Mouse (Mus musculus): Measurements from ENCODE around the gene Ankrd13c. TPM values are rescaled to one million over a fixed set of nuclear protein-coding genes. Genes with fewer than 3 reads are reported as not detected.
"Not testable (repeated sequence)": the region's sequence is repeated elsewhere in the genome, so short reads cannot be mapped to it uniquely, and the experiment has no call there.

The Ankrd13c gene
- polyA plus RNA-seq, 1 experiment from 2014 or later, result 32.7 TPM

DNA sequence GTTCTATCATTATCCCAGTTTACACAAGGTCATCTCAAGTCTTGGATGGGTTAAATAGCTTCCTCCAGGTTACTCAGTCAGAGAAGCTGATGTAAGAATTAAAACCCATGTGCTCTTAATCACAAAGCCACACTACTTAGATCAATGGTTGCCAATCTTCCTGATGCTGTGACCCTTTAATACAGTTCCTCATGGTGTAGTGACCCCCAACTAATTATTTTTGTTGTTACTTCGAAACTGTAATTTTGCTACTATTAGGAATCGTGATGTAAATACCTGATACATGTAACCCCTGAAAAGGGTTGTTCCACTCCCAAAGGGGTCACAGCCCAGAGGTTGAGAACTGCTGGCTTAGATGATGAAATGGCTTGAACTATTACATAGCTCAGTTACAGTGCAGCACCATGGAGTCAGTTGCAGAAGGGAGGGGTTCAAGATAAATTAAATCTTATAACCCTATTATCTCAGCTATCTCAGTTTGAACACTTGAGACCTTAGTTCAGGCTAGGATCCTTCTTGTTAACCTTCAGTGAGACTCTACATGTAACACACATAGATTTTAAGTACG, 23.7 kb upstream of the Ankrd13c start:
- ATAC-seq (ENCODE audit: low FRiP score) (no peak), DNase-seq (ENCODE audit: low spot score) (no peak)
- H3K27me3 ChIP-seq (ENCODE audit: control insufficient read depth, insufficient read depth, low read length), result no peaks in the 10 kb centered on the region
- 0 out of 2 replicates have a peak, but pooled peaks cover 2% of the 10 kb centered on the region for H3K4me1 ChIP-seq (replicated peaks; ENCODE audit: control insufficient read depth, insufficient read depth, low read length)
- no peak overlapping the region for H3K9ac ChIP-seq
- no peak overlapping the region for H3K27ac ChIP-seq
- no peaks in the 10 kb centered on the region for H3K9me3 ChIP-seq (ENCODE audit: control insufficient read depth, low read length)
- 92% methylated on average over 3 of the region's 3 CpGs for WGBS
- no peak overlapping the region for H3K4me2 ChIP-seq (replicated peaks)
- no peak overlapping the region for H3K4me3 ChIP-seq (replicated peaks; ENCODE audit: low read length)
- no peaks in the 10 kb centered on the region for H3K36me3 ChIP-seq (replicated peaks; ENCODE audit: control insufficient read depth, insufficient read depth)

DNA sequence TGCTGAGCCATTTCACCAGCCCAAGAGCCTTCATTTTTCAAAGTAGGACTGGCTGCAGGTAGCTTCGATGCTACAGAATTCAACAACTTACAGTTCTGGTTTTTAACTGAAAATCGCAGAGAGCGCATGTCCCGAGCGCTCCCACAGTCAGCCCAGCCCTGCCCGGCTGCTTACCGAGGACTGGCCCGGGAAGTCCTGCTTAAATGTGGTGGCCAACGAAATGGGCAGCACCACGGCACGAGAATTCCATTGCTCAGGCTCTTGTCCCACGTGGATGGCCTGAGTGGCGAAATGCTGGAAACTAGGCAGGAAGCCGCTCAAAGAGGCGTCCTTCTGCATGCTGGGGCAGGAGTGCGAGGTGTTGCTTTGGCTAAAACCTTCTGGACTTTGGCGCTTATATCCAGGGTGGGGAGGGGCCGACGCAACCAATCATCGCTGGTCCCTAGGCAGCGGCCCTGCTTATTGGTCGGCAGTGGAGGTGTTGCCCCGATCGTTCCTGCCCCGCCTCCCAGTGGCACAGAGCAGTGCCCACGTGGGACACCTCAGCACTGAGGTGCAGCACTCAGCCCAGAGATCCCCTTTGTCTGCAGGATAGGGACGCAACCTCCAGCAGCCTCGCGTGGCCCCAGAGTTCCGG, 22.2 kb upstream of the Ankrd13c start, which contains the start of gene Cth:
TSS of gene Cth (minus strand) at position 386 of the 637 bp plus-strand sequence.
- peak within 1 kb of the TSS; percentile 51 for H3K4me3 ChIP-seq (replicated peaks; ENCODE audit: low read length)
- peak; percentile 75 for DNase-seq (ENCODE audit: low spot score)

GRCm38 (mm10) chr3:157925706-157926510, 21.1 kb upstream of the Ankrd13c start:
- 92% methylated on average over 14 of the region's 14 CpGs for WGBS
- Histone ChIP-seq H3K4me1 (replicated peaks; ENCODE audit: control insufficient read depth, insufficient read depth, low read length) (0 out of 2 replicates have a peak, but pooled peaks cover 2% of the 10 kb centered on the region), H3K9me3 (ENCODE audit: control insufficient read depth, low read length) (no peaks in the 10 kb centered on the region), H3K27ac (no peak overlapping the region), H3K4me2 (replicated peaks) (no peak overlapping the region), H3K36me3 (replicated peaks; ENCODE audit: control insufficient read depth, insufficient read depth) (no peaks in the 10 kb centered on the region), H3K4me3 (replicated peaks; ENCODE audit: low read length) (no peak overlapping the region), H3K27me3 (ENCODE audit: control insufficient read depth, insufficient read depth, low read length) (no peaks in the 10 kb centered on the region), H3K9ac (no peak overlapping the region)
- DNase-seq (ENCODE audit: low spot score) (no peak), ATAC-seq (ENCODE audit: low FRiP score) (no peak)

More for the DNA sequence above, 22.2 kb upstream of the Ankrd13c start, which contains the start of gene Cth:
- peak; percentile 99 for ATAC-seq (ENCODE audit: low FRiP score)
- H3K4me2 ChIP-seq (replicated peaks), result peak within 1 kb of the TSS; percentile 83
- H3K4me1 ChIP-seq (replicated peaks; ENCODE audit: control insufficient read depth, insufficient read depth, low read length), result 0 out of 2 replicates have a peak, but pooled peaks cover 2% of the 10 kb centered on the region
- no peaks in the 10 kb centered on the region for H3K36me3 ChIP-seq (replicated peaks; ENCODE audit: control insufficient read depth, insufficient read depth)
- no peaks in the 10 kb centered on the region for H3K27me3 ChIP-seq (ENCODE audit: control insufficient read depth, insufficient read depth, low read length)
- 2% methylated on average over 30 of the region's 30 CpGs for WGBS
- H3K27ac ChIP-seq, result no peak within 1 kb of the TSS
- H3K9ac ChIP-seq, result peak within 1 kb of the TSS; percentile 43
- no peaks in the 10 kb centered on the region for H3K9me3 ChIP-seq (ENCODE audit: control insufficient read depth, low read length)

DNA sequence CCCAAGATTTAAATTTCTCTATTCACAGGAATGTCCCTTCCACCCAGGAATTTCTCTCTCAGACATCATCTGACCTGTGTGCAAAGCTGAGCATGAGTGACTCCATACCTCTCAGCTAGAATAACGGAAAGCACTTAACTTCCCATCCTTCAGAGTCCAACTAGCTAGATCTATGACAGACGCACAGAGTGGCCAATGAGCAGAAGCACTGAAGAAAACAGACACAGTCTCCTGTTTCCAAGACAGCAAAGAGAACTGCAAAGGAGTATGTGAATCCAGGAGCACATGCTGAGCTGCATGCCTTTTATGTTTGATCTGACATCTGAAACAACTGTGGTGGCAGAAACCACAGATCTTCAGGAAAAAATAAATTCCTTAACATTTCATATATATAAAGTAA, 20.3 kb upstream of the Ankrd13c start:
- ATAC-seq (ENCODE audit: low FRiP score) (no peak), DNase-seq (ENCODE audit: low spot score) (no peak)
- no peaks in the 10 kb centered on the region for H3K27me3 ChIP-seq (ENCODE audit: control insufficient read depth, insufficient read depth, low read length)
- no peak overlapping the region for H3K4me3 ChIP-seq (replicated peaks; ENCODE audit: low read length)
- WGBS, result 45% methylated on average over 2 of the region's 2 CpGs
- H3K36me3 ChIP-seq (replicated peaks; ENCODE audit: control insufficient read depth, insufficient read depth), result no peaks in the 10 kb centered on the region
- no peak overlapping the region for H3K4me2 ChIP-seq (replicated peaks)
- H3K9ac ChIP-seq, result no peak overlapping the region
- no peaks in the 10 kb centered on the region for H3K9me3 ChIP-seq (ENCODE audit: control insufficient read depth, low read length)
- H3K4me1 ChIP-seq (replicated peaks; ENCODE audit: control insufficient read depth, insufficient read depth, low read length), result 0 out of 2 replicates have a peak, but pooled peaks cover 2% of the 10 kb centered on the region
- H3K27ac ChIP-seq, result no peak overlapping the region

DNA sequence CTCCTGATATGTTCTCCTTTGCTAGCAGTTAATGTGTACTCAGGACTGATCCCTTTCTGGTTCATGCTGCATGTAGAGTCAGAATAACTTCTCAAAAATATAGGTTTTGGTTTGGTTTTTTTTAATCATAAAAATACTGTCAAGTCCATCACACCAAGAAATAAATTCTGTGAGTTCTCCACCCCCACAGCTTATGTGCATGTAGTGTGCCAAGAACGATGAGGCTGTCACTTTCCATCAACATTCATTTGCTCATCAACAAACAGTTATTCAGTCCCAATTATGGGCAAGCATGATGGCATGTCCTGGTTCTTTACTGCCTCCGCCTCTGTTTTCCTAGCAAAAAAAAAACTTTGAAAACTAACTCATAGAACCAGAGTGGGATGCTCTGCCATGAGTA, 18.3 kb upstream of the Ankrd13c start:
- no peak overlapping the region for H3K4me3 ChIP-seq (replicated peaks; ENCODE audit: low read length)
- H3K27me3 ChIP-seq (ENCODE audit: control insufficient read depth, insufficient read depth, low read length), result no peaks in the 10 kb centered on the region
- no peak overlapping the region for H3K27ac ChIP-seq
- no peaks in the 10 kb centered on the region for H3K36me3 ChIP-seq (replicated peaks; ENCODE audit: control insufficient read depth, insufficient read depth)
- DNase-seq (ENCODE audit: low spot score) (no peak), ATAC-seq (ENCODE audit: low FRiP score) (no peak)
- no peak overlapping the region for H3K9ac ChIP-seq
- no peak overlapping the region for H3K4me2 ChIP-seq (replicated peaks)
- H3K9me3 ChIP-seq (ENCODE audit: control insufficient read depth, low read length), result no peaks in the 10 kb centered on the region
- H3K4me1 ChIP-seq (replicated peaks; ENCODE audit: control insufficient read depth, insufficient read depth, low read length), result 0 out of 2 replicates have a peak, but pooled peaks cover 2% of the 10 kb centered on the region
- WGBS, result 81% methylated on average over 2 of the region's 2 CpGs

- H3K4me2 ChIP-seq (replicated peaks), result no peak overlapping the region
- WGBS, result 97% methylated on average over 1 of the region's 1 CpGs
- H3K27ac ChIP-seq, result no peak overlapping the region
- H3K27me3 ChIP-seq (ENCODE audit: control insufficient read depth, insufficient read depth, low read length), result no peaks in the 10 kb centered on the region
- ATAC-seq (ENCODE audit: low FRiP score), result no peak
- no peak for DNase-seq (ENCODE audit: low spot score)
- H3K4me1 ChIP-seq (replicated peaks; ENCODE audit: control insufficient read depth, insufficient read depth, low read length), result 0 out of 2 replicates have a peak, but pooled peaks cover 2% of the 10 kb centered on the region
- H3K9me3 ChIP-seq (ENCODE audit: control insufficient read depth, low read length), result no peaks in the 10 kb centered on the region
- H3K36me3 ChIP-seq (replicated peaks; ENCODE audit: control insufficient read depth, insufficient read depth), result no peaks in the 10 kb centered on the region
- no peak overlapping the region for H3K9ac ChIP-seq
- no peak overlapping the region for H3K4me3 ChIP-seq (replicated peaks; ENCODE audit: low read length)
Measured at GRCm38 (mm10) chr3:157929417-157929816, 17.6 kb upstream of the Ankrd13c start.

- DNase-seq (ENCODE audit: low spot score) (no peak), ATAC-seq (ENCODE audit: low FRiP score) (no peak)
- Histone ChIP-seq H3K9ac (no peak overlapping the region), H3K4me2 (replicated peaks) (no peak overlapping the region), H3K36me3 (replicated peaks; ENCODE audit: control insufficient read depth, insufficient read depth) (no peaks in the 10 kb centered on the region), H3K27me3 (ENCODE audit: control insufficient read depth, insufficient read depth, low read length) (no peaks in the 10 kb centered on the region), H3K9me3 (ENCODE audit: control insufficient read depth, low read length) (no peaks in the 10 kb centered on the region), H3K27ac (no peak overlapping the region), H3K4me1 (replicated peaks; ENCODE audit: control insufficient read depth, insufficient read depth, low read length) (no peaks in the 10 kb centered on the region), H3K4me3 (replicated peaks; ENCODE audit: low read length) (no peak overlapping the region)
- whole genome bisulfite sequencing, result 61% methylated on average over 3 of the region's 3 CpGs
Measured at GRCm38 (mm10) chr3:157931592-157931991, 15.4 kb upstream of the Ankrd13c start.

DNA sequence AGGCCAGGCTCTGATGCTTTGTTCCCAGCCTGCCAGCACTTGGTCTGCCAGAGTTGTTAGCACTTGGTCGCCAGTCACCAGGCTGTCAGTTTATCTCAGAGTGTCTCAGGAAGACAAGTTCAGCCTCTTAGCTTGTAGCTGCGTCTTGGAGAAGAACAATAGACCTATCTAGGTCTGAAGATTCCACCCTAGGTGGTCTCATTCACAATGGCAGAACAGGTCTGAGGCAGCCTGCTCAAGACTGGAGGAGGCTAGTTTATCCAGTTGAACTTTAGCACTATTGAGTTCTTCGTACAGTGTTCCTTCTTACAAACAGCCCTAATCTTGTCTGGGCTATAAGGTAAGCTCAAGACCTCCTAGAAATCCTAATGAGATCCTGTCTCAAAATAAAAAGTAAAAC, 15.0 kb upstream of the Ankrd13c start:
- no peak overlapping the region for H3K4me3 ChIP-seq (replicated peaks; ENCODE audit: low read length)
- H3K9ac ChIP-seq, result no peak overlapping the region
- ATAC-seq (ENCODE audit: low FRiP score) (no peak), DNase-seq (ENCODE audit: low spot score) (no peak)
- H3K4me2 ChIP-seq (replicated peaks), result no peak overlapping the region
- no peak overlapping the region for H3K27ac ChIP-seq
- no peaks in the 10 kb centered on the region for H3K36me3 ChIP-seq (replicated peaks; ENCODE audit: control insufficient read depth, insufficient read depth)
- no peaks in the 10 kb centered on the region for H3K4me1 ChIP-seq (replicated peaks; ENCODE audit: control insufficient read depth, insufficient read depth, low read length)
- 57% methylated on average over 3 of the region's 3 CpGs for WGBS
- no peaks in the 10 kb centered on the region for H3K9me3 ChIP-seq (ENCODE audit: control insufficient read depth, low read length)
- no peaks in the 10 kb centered on the region for H3K27me3 ChIP-seq (ENCODE audit: control insufficient read depth, insufficient read depth, low read length)

DNA sequence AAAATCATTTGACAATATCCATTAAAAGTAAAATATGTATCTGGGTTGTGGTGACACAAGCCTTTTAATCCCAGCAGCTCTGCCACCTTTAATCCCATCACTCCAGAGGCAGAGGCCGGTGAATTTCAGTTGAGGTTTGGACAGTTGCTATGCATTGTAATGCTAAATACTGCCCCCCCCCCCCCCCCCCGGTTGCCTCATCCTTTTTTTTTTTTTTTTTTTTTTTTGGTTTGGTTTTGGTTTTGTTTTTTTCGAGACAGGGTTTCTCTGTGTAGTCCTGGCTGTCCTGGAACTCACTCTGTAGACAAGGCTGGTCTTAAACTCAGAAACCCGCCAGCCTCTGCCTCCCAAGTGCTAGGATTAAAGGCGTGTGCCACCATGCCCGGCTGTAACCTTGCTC, 13.8 kb upstream of the Ankrd13c start:
- not testable (repeated sequence) for DNase-seq (ENCODE audit: low spot score); ATAC-seq (ENCODE audit: low FRiP score); H3K4me1 ChIP-seq (replicated peaks; ENCODE audit: control insufficient read depth, insufficient read depth, low read length); H3K4me3 ChIP-seq (replicated peaks; ENCODE audit: low read length); H3K27ac ChIP-seq; H3K36me3 ChIP-seq (replicated peaks; ENCODE audit: control insufficient read depth, insufficient read depth); H3K4me2 ChIP-seq (replicated peaks); H3K9me3 ChIP-seq (ENCODE audit: control insufficient read depth, low read length); H3K9ac ChIP-seq; H3K27me3 ChIP-seq (ENCODE audit: control insufficient read depth, insufficient read depth, low read length)
- 72% methylated on average over 5 of the region's 6 CpGs for WGBS
